Mouse (Mus musculus) midbrain, embryonic 14.5 days (tissue): Measurements from ENCODE around the gene A630095E13Rik. TPM values are rescaled to one million over a fixed set of nuclear protein-coding genes. Genes with fewer than 3 reads are reported as not detected.
"Not testable (repeated sequence)": the region's sequence is repeated elsewhere in the genome, so short reads cannot be mapped to it uniquely, and the experiment has no call there.

Experiments
- ATAC-seq: fragments of 200-750 bp; cut with Nextera tagmentation; 2 replicates; pipeline ENCODE4 v1.8.0; 2017; ENCODE audit warnings: moderate number of reproducible peaks, moderate library complexity; ENCODE audit not compliant: low FRiP score, low TSS enrichment
- DNase-seq: peaks from one replicate; pipeline ENCODE4 v3.0.0-alpha.2; 2015
- H3K27ac ChIP-seq: fragments of 300-500 bp; sonication (generic); replicated peaks from 2 replicates; pipeline ENCODE4 v1.5.1; 2014; ENCODE audit warnings: mild to moderate bottlenecking, low read depth, low read length, moderate library complexity
- H3K27me3 ChIP-seq: fragments of 300-500 bp; sonication (generic); 2 replicates; pipeline ENCODE4 v1.6.1; 2014; ENCODE audit warnings: low read length, control low read depth, mixed read lengths; ENCODE audit not compliant: control insufficient read depth, insufficient read depth
- H3K36me3 ChIP-seq: fragments of 300-500 bp; sonication (generic); 2 replicates; pipeline ENCODE4 v1.6.1; 2014; ENCODE audit warnings: low read length, control low read depth; ENCODE audit not compliant: control insufficient read depth, insufficient read depth
- H3K4me1 ChIP-seq: fragments of 300-500 bp; sonication (generic); 2 replicates; pipeline ENCODE4 v1.6.1; 2014; ENCODE audit warnings: mild to moderate bottlenecking, antibody characterized with exemption, low read length, control low read depth; ENCODE audit not compliant: control insufficient read depth, insufficient read depth
- H3K4me2 ChIP-seq: fragments of 300-500 bp; sonication (generic); 2 replicates; pipeline ENCODE4 v1.6.1; 2014; ENCODE audit warnings: mild to moderate bottlenecking, low read length, moderate library complexity
- H3K4me3 ChIP-seq: fragments of 300-500 bp; sonication (generic); replicated peaks from 2 replicates; pipeline ENCODE4 v1.5.1; 2014; ENCODE audit warnings: low read depth, low read length
- H3K9ac ChIP-seq: fragments of 300-500 bp; sonication (generic); replicated peaks from 2 replicates; pipeline ENCODE4 v1.6.1; 2014; ENCODE audit warnings: mild to moderate bottlenecking, low read length, moderate library complexity
- H3K9me3 ChIP-seq: fragments of 300-500 bp; sonication (generic); 2 replicates; pipeline ENCODE4 v1.6.1; 2016; ENCODE audit warnings: low read length, control low read depth, mixed read lengths; ENCODE audit not compliant: control insufficient read depth
- WGBS: fragments of 180-500 bp; shearing (Covaris S2); extraction: QIAGEN DNeasy Blood & Tissue Kit; methylation state at CpG from one replicate; pipeline ENCODE4 v1.1.7; 2014; 5-methylcytosine and 5-hydroxymethylcytosine counted together
- polyA plus RNA-seq: library from polyadenylated mRNA; unstranded; fragments of >200 nt; fragmentation: Nextera tagmentation; extraction: Ambion mirVana; gene quantifications from 2 replicates; pipeline ENCODE4 v1.2.1, GENCODE M21; 2014

A630095E13Rik gene
- polyA plus RNA-seq, result not detected in 2 replicates

- not testable (repeated sequence) for H3K4me2 ChIP-seq, H3K4me3 ChIP-seq, DNase-seq, H3K4me1 ChIP-seq, H3K9me3 ChIP-seq, H3K36me3 ChIP-seq, H3K9ac ChIP-seq, H3K27me3 ChIP-seq, H3K27ac ChIP-seq, ATAC-seq
- WGBS, result 58% methylated on average over 3 of the region's 3 CpGs
Observed at GRCm38 (mm10) chr9:36643276-36643675, at the start of gene A630095E13Rik. A630095E13Rik (minus strand) TSS chr9:36643376.

- DNase-seq, result no peak
- Histone ChIP-seq H3K27ac (no peak within 1 kb of the TSS), H3K27me3 (no peaks in the 10 kb centered on the region), H3K4me2 (no peak within 1 kb of the TSS), H3K9ac (no peak within 1 kb of the TSS), H3K4me1 (no peaks in the 10 kb centered on the region), H3K36me3 (no peaks in the 10 kb centered on the region), H3K9me3 (no peaks in the 10 kb centered on the region), H3K4me3 (no peak within 1 kb of the TSS)
- ATAC-seq, result no peak
- WGBS, result 50% methylated on average over 1 of the region's 1 CpGs
Observed at GRCm38 (mm10) chr9:36692920-36693319, 49.7 kb upstream of the A630095E13Rik start, which contains the start of gene Acrv1. Acrv1 (plus strand) TSS chr9:36693220.

DNA sequence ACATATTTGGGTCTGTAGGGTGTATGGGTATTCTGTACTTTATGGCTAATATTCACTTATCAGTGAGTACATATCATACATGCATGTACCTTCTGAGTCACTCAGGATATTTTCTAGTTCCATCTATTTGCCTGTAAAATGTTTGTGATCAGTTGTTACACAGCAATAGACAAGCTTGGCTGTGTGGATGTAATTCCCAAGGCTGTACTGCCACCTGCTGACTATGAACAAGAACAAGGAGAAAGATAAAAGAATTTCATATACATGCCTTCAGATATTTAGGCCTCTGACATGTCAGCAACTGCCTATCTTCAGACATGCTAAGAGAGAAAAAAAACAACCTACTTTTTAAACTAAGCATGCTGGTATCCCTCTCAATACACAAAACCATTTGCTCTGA lies 44.2 kb upstream of the A630095E13Rik start:
- Histone ChIP-seq H3K27ac (no peak overlapping the region), H3K4me1 (no peaks in the 10 kb centered on the region), H3K9ac (no peak overlapping the region), H3K27me3 (no peaks in the 10 kb centered on the region), H3K36me3 (no peaks in the 10 kb centered on the region), H3K4me3 (no peak overlapping the region), H3K4me2 (no peak overlapping the region), H3K9me3 (no peaks in the 10 kb centered on the region)
- ATAC-seq (no peak), DNase-seq (peak; percentile 35)

- WGBS, result 89% methylated on average over 2 of the region's 2 CpGs
- Histone ChIP-seq H3K4me3 (no peak overlapping the region), H3K36me3 (no peaks in the 10 kb centered on the region), H3K27ac (no peak overlapping the region), H3K4me1 (no peaks in the 10 kb centered on the region), H3K4me2 (no peak overlapping the region), H3K9me3 (no peaks in the 10 kb centered on the region), H3K9ac (no peak overlapping the region), H3K27me3 (no peaks in the 10 kb centered on the region)
- ATAC-seq, result no peak
- DNase-seq, result no peak
Observed at GRCm38 (mm10) chr9:36681424-36681823, 38.2 kb upstream of the A630095E13Rik start.

Other genes with a start within 250 kb of the A630095E13Rik start
- not detected in 2 replicates for gene Gm7257, start 211.5 kb downstream of the A630095E13Rik start, polyA plus RNA-seq
- gene Gm9513, start 167.7 kb downstream of the A630095E13Rik start, polyA plus RNA-seq, result not detected in 2 replicates
- not detected in 2 replicates for gene Gm5615, start 101.4 kb downstream of the A630095E13Rik start, polyA plus RNA-seq
- not detected in 2 replicates for gene Gm17689, start 60.7 kb downstream of the A630095E13Rik start, polyA plus RNA-seq
- gene Acrv1, start 49.8 kb upstream of the A630095E13Rik start, polyA plus RNA-seq, result not detected in 2 replicates
- 9.9 and 11.1 TPM in 2 replicates for gene Chek1, start 83.7 kb upstream of the A630095E13Rik start, polyA plus RNA-seq
- gene Stt3a, start 124.3 kb upstream of the A630095E13Rik start, polyA plus RNA-seq, result 66.0 and 90.4 TPM in 2 replicates
- gene Ei24, start 154.0 kb upstream of the A630095E13Rik start, polyA plus RNA-seq, result 80.5 and 103 TPM in 2 replicates
- gene Fez1, start 178.5 kb upstream of the A630095E13Rik start, polyA plus RNA-seq, result 576 and 626 TPM in 2 replicates